Mouse (Mus musculus) bone marrow macrophage, adult 2 months (primary cell): ENCODE measurements at regions not wholly inside any gene's neighbourhood (a gene's known extent, or its start where the extent isn't known, plus 50 kb on each side); places are given as distances from the start of the nearest gene placed in this dataset.

Source experiments
- CTCF ChIP-seq: IDR thresholded peaks from 2 replicates; pipeline ENCODE4 v1.5.1; 2012; ENCODE audit warnings: low read depth, mild to moderate bottlenecking, low read length, moderate library complexity
- POLR2A ChIP-seq: IDR thresholded peaks from 2 replicates; pipeline ENCODE4 v1.6.1; 2012; ENCODE audit warnings: mild to moderate bottlenecking, low read depth, low read length, borderline replicate concordance

DNA sequence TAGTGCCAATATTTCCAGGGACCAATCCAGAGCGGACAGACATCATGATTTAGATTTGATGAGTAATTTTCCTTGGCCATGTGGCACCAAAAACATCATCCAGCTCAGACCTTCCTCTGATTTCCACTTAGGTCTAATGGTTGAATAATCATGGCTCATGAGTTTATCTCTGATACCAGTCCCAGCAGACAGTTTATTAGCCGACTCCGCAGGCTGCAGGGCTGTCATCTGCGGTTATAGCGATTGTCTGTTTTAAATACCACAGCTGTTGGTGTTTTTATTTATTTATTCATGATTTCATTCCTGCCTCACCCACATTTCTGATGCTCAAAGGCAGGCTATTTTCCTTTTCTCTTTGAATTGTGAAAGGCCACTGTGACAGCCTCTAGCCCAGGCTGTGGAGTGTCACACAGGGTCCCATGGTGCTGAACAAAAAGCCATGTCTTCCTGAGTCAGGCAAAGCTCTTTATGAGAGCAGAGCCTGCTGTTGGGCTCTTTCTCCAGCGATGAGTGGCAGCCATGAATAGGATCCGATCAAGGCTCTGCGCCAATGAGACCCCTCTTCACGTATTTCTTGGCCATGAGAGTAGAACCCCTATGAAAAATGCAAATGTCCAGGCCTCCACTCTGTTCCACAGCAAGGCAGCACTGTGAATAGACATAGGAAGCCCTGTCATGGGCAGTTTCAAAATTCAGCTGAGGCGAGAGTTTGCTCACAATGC, 584.7 kb downstream of the Sqor start:
- TF ChIP-seq CTCF (no peak), POLR2A (no peak)
